Mouse (Mus musculus): ENCODE data around the gene Hormad2. TPM values are rescaled to one million over a fixed set of nuclear protein-coding genes. Genes with fewer than 3 reads are reported as not detected.

Gene Hormad2
- polyA plus RNA-seq, 1 experiment from 2014 or later = not detected

DNA sequence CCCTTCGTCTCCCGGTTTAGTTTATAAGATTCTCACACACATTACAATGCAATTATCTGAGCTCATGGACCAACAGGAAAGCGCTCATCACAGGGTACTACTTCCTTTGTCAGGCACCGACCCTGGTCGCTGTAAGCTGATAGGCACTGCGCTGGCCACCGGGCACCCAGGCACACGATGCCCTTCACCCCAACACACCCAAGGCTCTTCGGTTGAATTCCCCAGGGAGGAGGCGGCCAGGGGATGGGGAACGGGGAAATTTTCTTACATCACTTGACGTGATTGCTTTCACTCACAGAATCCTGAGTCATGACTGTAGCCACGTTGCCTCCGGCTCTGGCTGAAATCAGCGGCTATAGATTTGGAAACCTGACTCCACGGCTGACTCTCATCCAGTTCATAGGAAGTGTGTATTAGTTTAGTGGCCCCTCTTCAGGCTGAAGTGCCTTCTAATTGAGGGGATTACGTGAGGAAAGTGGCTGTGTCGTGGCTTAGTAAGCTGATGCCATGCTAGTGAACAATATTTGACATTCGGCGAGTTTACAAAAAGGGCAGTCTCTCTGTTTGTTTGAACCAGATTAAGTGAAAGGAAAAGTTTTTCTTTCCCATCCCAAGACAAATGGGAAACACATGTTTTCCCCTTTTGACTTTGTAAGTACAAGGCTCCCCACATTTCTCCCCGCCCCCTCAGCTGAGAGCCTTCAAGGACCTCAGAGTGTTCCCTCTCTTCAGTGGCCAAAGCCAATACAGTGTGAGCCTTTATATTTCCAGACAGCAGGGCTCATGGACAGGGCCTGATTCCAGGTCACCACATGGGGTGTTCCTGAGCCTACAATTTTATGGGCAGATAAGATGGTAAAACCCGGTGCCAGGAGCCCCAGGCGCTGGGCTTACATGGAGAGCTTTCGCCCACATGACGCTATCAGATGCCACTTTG is 132.1 kb downstream of the Hormad2 start:
- peak overlapping the region; percentile 37; the same call in 1 of the 2 replicates for H3K27ac ChIP-seq (replicated peaks)
- no peaks in the 10 kb centered on the region for H3K9me3 ChIP-seq (replicated peaks)
- H3K27me3 ChIP-seq (replicated peaks) = no peaks in the 10 kb centered on the region
- no peak overlapping the region for H3K4me3 ChIP-seq (replicated peaks)
- peak overlapping the region; percentile 22 for H3K4me2 ChIP-seq
- 57% methylated on average over 25 of the region's 25 CpGs for whole genome bisulfite sequencing
- H3K36me3 ChIP-seq = no peaks in the 10 kb centered on the region
- no peak overlapping the region for H3K9ac ChIP-seq (replicated peaks)
- no peak for ATAC-seq (ENCODE audit: low FRiP score)
- H3K4me1 ChIP-seq = no peaks in the 10 kb centered on the region

DNA sequence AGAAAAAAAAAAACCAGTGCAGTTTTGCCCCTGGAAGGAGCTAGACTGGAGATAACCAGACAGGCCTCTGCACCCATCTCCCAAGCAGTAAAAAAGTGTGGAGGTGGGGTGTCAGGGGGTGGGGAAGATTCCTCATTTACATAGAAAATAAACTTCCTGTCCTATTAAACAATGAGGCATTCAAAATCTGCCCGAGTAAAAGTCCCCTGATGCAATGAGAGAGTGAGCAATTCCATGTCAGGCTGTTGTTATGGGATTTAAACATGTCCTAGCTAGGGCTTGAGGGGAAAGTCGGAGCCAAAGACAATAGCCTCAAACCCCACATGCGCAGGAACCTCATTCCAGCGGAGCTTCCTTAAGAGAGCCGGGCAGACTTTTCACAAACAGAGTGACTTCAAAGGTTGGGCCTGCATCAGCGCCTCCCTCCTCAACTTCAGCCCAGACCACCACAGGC is 132.8 kb downstream of the Hormad2 start:
- H3K27me3 ChIP-seq (replicated peaks) = no peaks in the 10 kb centered on the region
- 24% methylated on average over 6 of the region's 6 CpGs for WGBS
- H3K36me3 ChIP-seq = no peaks in the 10 kb centered on the region
- no peak overlapping the region for H3K4me3 ChIP-seq (replicated peaks)
- no peaks in the 10 kb centered on the region for H3K9me3 ChIP-seq (replicated peaks)
- peak overlapping the region; percentile 22 for H3K4me2 ChIP-seq
- no peaks in the 10 kb centered on the region for H3K4me1 ChIP-seq
- no peak for ATAC-seq (ENCODE audit: low FRiP score)
- H3K27ac ChIP-seq (replicated peaks) = peak overlapping the region; percentile 37; the same call in 1 of the 2 replicates
- H3K9ac ChIP-seq (replicated peaks) = no peak overlapping the region

DNA sequence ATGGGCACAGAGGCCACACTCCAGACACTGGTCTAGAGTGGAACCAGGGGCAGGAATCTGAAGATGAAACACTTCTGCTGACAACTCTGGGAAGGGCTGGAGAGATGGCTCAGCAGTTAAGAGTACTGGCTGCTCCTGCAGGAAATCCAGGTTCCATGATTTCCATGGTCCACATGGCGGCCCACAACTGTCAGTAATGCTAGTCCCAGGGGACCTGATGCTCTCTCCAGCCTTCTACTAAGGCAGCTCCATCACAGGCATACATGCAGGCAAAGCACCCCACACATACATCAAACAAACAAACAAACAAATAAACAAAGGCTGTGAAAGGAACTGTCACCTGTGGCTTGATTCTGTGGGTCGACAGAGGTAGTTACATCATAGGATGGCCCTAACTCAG is 134.8 kb downstream of the Hormad2 start:
- Histone ChIP-seq H3K36me3 (no peaks in the 10 kb centered on the region), H3K27me3 (replicated peaks) (no peaks in the 10 kb centered on the region), H3K4me2 (no peak overlapping the region), H3K4me1 (no peaks in the 10 kb centered on the region), H3K9me3 (replicated peaks) (no peaks in the 10 kb centered on the region), H3K27ac (replicated peaks) (no peak overlapping the region), H3K9ac (replicated peaks) (no peak overlapping the region), H3K4me3 (replicated peaks) (no peak overlapping the region)
- ATAC-seq (ENCODE audit: low FRiP score) = no peak
- WGBS = 61% methylated on average over 2 of the region's 2 CpGs

DNA sequence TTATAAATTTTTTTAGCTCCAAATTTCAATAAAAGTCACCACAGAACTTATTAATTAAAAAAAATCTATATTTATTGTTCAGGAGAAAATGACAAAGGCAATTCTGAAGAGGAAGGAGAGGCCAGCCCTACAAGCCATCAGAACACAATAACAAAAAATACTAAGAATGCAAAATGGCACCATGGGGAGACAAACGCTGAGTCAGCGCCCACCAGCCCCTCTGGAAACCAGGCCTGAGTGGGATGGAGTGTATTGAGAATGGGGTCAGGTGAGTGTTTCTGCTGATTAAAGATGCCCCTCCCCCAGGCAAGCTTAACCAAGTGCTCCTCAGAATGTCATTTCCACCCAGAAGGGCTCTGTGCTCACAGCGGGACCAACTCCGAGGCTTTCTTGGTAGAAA is 135.8 kb downstream of the Hormad2 start:
- no peak overlapping the region for H3K9ac ChIP-seq (replicated peaks)
- H3K36me3 ChIP-seq = no peaks in the 10 kb centered on the region
- no peaks in the 10 kb centered on the region for H3K4me1 ChIP-seq
- H3K4me3 ChIP-seq (replicated peaks) = no peak overlapping the region
- no peaks in the 10 kb centered on the region for H3K9me3 ChIP-seq (replicated peaks)
- H3K27me3 ChIP-seq (replicated peaks) = no peaks in the 10 kb centered on the region
- 91% methylated on average over 4 of the region's 4 CpGs for WGBS
- no peak overlapping the region for H3K27ac ChIP-seq (replicated peaks)
- no peak overlapping the region for H3K4me2 ChIP-seq
- ATAC-seq (ENCODE audit: low FRiP score) = no peak

DNA sequence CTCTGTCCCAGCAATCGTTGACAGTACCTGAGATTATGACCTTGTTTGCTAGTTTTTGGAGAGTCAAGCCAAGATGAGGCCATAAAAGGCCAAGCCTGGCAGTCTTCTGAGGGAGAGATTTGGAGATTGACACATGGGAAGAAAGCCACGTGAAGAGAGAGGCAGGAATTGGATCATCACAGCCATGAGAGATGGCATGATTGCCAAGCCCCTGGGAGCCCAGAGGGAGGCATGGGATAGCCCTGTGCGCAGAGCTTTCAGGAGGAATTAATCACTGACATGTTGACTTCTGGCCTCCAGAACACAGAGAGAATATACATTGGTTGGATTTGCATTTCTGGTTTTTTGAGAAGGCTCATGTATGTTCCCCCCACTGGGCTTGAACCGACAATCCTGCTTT is 136.7 kb downstream of the Hormad2 start:
- Histone ChIP-seq H3K36me3 (no peaks in the 10 kb centered on the region), H3K4me2 (no peak overlapping the region), H3K9ac (replicated peaks) (no peak overlapping the region), H3K27me3 (replicated peaks) (no peaks in the 10 kb centered on the region), H3K27ac (replicated peaks) (no peak overlapping the region), H3K4me3 (replicated peaks) (no peak overlapping the region), H3K9me3 (replicated peaks) (no peaks in the 10 kb centered on the region), H3K4me1 (no peaks in the 10 kb centered on the region)
- WGBS = 60% methylated on average over 4 of the region's 4 CpGs
- no peak for ATAC-seq (ENCODE audit: low FRiP score)

DNA sequence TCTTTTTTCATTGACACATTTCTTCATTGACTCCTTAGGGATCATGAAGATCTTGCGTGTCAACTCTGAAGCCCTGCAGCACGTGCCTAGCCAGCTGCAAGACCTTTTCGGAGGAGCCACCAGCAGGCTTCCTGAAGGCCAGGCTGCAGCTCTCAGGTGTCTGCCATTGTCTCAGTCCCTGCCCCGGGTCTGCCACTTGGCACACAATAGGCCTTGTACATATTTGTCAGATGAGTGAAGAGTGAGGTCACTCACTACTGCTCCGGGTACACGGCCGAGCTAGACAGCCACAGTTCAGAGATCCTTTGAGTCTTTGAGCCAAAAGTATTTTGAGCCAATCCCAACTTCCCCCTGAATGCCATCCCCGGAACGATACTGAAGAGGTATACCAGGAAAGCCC is 137.9 kb downstream of the Hormad2 start:
- no peaks in the 10 kb centered on the region for H3K9me3 ChIP-seq (replicated peaks)
- H3K36me3 ChIP-seq = no peaks in the 10 kb centered on the region
- H3K27ac ChIP-seq (replicated peaks) = no peak overlapping the region
- H3K4me2 ChIP-seq = no peak overlapping the region
- 71% methylated on average over 9 of the region's 9 CpGs for WGBS
- no peak for ATAC-seq (ENCODE audit: low FRiP score)
- no peak overlapping the region for H3K9ac ChIP-seq (replicated peaks)
- H3K4me1 ChIP-seq = no peaks in the 10 kb centered on the region
- no peak overlapping the region for H3K4me3 ChIP-seq (replicated peaks)
- no peaks in the 10 kb centered on the region for H3K27me3 ChIP-seq (replicated peaks)

DNA sequence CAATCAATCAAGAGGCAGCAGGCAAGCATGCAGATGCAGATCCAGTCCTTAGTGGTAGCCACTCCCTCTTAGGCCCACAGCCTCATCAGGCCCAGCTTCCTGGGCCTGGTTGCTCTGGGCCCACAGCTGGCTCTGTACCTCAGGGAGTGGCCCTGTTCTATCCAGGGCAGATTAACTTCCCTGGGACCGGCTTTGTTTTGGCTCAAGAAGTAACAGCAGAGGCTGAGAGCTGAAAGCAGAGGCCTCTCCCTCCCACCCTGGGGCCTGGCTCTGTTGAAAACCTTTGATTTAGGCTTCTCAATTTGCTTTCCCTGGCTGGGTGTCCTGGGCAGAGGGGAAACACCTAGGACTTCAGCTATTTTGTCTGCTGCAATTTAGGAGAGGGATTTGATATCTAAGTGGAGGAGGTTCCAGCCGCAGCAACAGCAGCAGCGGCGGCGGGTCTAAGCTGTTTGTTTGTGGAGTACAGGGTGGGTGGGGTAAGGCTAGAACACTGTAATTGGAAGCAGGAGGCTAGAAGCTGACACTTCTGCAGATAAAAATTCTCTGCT is 138.5 kb downstream of the Hormad2 start:
- no peak for ATAC-seq (ENCODE audit: low FRiP score)
- no peaks in the 10 kb centered on the region for H3K4me1 ChIP-seq
- H3K9ac ChIP-seq (replicated peaks) = no peak overlapping the region
- WGBS = 51% methylated on average over 5 of the region's 5 CpGs
- H3K36me3 ChIP-seq = no peaks in the 10 kb centered on the region
- H3K4me2 ChIP-seq = no peak overlapping the region
- no peaks in the 10 kb centered on the region for H3K27me3 ChIP-seq (replicated peaks)
- H3K4me3 ChIP-seq (replicated peaks) = no peak overlapping the region
- no peaks in the 10 kb centered on the region for H3K9me3 ChIP-seq (replicated peaks)
- no peak overlapping the region for H3K27ac ChIP-seq (replicated peaks)

DNA sequence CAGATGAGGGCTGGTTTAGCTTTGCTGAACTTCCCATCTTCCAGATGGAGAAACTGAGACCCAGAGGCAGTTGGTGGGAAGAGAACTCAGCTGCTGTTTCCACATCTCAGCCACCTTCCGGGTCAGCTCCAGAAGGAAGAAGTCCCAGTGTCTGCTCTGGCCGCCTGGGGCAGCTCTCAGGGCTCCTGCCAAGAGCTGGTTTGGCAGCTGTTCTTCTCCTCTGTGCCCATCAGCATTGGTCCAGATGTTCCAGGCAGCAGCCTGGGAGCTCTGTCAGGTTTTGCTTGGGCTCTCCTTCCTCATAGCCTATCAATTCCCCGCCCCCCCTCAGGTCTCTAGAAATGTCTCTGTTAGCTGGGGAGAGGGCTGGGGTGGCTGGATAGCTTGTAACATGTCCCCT is 140.2 kb downstream of the Hormad2 start:
- Histone ChIP-seq H3K27ac (replicated peaks) (no peak overlapping the region), H3K27me3 (replicated peaks) (no peaks in the 10 kb centered on the region), H3K36me3 (no peaks in the 10 kb centered on the region), H3K4me2 (no peak overlapping the region), H3K4me1 (no peaks in the 10 kb centered on the region), H3K9me3 (replicated peaks) (no peaks in the 10 kb centered on the region), H3K9ac (replicated peaks) (no peak overlapping the region), H3K4me3 (replicated peaks) (no peak overlapping the region)
- ATAC-seq (ENCODE audit: low FRiP score) = no peak
- WGBS = 83% methylated on average over 3 of the region's 3 CpGs

DNA sequence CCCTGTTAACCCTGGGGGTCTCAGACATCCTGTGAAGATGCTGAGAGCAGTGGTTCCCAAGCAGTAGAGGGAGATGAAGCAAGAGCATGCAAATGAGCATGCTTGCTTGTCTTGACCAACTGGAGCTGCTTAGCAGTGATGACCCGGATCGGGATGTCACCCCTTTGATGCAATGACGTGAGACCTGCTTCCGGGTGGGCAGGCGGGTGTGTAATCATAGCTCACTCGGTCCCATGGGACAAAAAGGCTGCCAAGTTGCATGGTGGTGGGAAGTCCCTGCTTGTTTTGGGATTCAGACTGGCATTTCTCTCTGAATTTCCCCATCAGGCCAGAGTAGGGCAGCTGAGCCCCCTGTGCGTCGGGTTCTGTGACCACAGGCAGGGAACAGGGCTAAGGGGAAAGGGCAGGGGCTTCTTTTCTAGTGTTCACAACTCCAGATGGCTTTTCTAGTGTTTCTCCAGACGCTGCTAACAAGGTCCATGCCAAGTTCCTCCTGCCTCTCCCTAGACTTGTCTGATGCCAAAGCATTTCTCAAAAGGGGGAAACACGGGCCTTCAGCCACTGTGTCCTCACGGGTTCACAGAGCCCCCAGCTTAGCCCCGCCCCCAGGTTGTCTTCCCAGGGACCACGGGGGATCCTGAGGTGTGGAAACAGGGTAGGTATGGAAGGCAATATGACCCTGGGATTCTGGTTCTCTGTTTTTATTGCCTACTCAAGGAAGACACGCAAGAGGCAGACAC is 141.0 kb downstream of the Hormad2 start:
- H3K9me3 ChIP-seq (replicated peaks) = no peaks in the 10 kb centered on the region
- no peaks in the 10 kb centered on the region for H3K27me3 ChIP-seq (replicated peaks)
- H3K4me2 ChIP-seq = no peak overlapping the region
- H3K9ac ChIP-seq (replicated peaks) = no peak overlapping the region
- H3K27ac ChIP-seq (replicated peaks) = no peak overlapping the region
- no peak for ATAC-seq (ENCODE audit: low FRiP score)
- no peak overlapping the region for H3K4me3 ChIP-seq (replicated peaks)
- 76% methylated on average over 14 of the region's 14 CpGs for WGBS
- H3K4me1 ChIP-seq = peaks cover 5% of the 10 kb centered on the region; the same call in 1 of the 2 replicates
- H3K36me3 ChIP-seq = no peaks in the 10 kb centered on the region

DNA sequence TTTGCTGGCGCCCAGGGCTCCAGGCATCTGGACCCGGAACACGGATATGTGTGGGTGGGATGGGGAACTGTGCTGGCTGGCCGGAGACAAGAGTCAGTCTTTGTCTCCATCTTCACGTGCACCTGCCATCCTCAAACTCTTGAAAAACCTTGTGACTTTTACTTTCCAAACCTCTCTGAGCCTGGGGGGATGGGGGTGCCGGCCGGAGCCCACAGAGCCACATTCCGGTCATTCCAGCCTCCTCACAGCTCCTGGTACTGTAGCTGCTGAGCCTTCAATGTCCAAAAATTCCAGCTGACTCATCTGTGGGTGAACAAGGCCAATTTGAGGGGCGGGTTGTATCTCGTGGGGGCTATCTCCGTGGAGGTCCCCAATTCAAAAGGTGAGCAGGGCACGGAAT is 141.7 kb downstream of the Hormad2 start:
- no peak for ATAC-seq (ENCODE audit: low FRiP score)
- WGBS = 68% methylated on average over 12 of the region's 12 CpGs
- Histone ChIP-seq H3K27ac (replicated peaks) (no peak overlapping the region), H3K4me3 (replicated peaks) (no peak overlapping the region), H3K4me1 (peaks cover 9% of the 10 kb centered on the region; the same call in 1 of the 2 replicates), H3K9ac (replicated peaks) (no peak overlapping the region), H3K9me3 (replicated peaks) (no peaks in the 10 kb centered on the region), H3K36me3 (no peaks in the 10 kb centered on the region), H3K27me3 (replicated peaks) (no peaks in the 10 kb centered on the region), H3K4me2 (no peak overlapping the region)

DNA sequence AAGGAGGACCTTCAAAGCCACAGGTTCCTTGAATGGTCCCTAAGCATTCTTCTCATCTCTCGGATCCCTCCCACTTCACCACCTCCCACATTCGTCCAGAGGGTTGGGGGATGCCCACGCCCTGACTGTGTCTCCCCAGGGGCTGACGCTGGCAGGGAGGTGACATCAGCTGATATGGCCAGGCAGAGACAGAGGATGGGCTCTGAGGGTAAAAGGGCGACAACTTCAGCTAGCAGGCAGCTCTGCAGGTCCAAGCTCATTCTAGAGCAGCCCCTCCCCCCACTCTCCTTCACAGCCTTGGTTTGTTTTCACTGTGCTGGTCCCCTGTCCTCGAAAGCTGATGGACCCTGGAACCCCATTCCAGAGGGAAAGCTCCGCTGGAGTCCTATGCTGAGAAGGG is 142.3 kb downstream of the Hormad2 start:
- Histone ChIP-seq H3K4me1 (peaks cover 9% of the 10 kb centered on the region; the same call in 1 of the 2 replicates), H3K9ac (replicated peaks) (no peak overlapping the region), H3K4me3 (replicated peaks) (no peak overlapping the region), H3K36me3 (no peaks in the 10 kb centered on the region), H3K9me3 (replicated peaks) (no peaks in the 10 kb centered on the region), H3K4me2 (no peak overlapping the region), H3K27ac (replicated peaks) (no peak overlapping the region), H3K27me3 (replicated peaks) (no peaks in the 10 kb centered on the region)
- WGBS = 51% methylated on average over 7 of the region's 7 CpGs
- ATAC-seq (ENCODE audit: low FRiP score) = no peak
